Mouse (Mus musculus) kidney, adult 9 months (tissue): Measurements from ENCODE around the gene Gm42906.

ENCODE experiments used
- DNase-seq: peaks from one replicate; pipeline ENCODE4 v3.0.0; 2022

Gene Gm42906

DNA sequence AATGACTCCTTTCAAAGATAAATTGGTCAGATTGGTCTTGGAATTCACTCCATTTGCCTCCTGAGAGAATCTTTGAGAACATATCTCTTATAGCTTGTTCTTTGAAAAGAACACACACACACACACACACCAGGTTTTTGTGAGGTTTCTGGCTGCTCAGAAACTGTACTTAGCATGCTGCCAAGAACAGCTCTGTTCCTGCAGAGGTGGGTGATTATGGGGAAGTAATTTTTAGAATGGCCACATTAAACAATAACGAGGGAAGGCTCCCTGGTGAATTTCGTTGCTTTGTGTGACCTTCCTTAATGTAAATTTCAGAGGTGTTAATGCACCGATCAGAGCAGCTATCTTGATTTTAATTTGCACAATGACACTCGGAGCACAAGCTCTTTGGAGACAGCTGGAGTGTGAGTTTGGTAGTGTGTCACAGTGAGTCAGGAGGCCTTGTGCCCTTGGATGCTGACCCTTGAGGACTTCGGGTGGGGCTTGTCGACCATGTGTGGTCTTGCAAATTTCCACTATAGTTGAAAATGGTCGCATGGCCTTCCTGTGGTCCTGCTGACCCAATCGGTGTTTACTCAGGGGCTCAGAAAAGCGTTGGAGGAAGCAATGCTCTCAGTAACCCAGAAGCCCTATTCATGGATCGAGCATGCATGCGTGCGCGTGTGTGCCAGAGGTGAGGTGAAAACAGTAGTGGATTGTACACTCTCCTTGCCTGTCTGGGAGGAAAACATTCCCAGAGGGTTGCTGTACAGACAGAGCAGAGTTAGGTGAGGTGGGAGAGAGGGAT lies 407.7 kb downstream of the Gm42906 start:
- no peak for DNase-seq

DNA sequence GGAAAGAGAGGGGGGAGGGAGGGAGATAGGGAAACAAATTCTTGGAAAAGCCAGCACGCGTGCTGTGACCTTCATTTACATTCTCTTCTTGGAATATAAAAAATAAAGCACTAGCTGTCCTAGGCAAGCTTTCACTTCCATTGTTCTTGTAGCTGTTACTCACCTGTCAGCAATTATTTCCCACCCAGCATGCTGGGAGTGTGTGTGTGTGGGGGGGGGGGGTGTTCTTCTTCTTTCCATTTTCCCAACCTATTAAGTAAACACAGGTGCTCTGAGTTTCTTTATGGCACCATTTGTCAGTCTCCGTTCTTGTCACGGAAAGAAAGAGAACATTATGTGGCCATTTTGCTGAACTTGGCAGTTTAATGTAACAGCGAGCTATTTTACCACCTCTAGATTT lies 409.0 kb downstream of the Gm42906 start:
- DNase-seq: no peak

DNA sequence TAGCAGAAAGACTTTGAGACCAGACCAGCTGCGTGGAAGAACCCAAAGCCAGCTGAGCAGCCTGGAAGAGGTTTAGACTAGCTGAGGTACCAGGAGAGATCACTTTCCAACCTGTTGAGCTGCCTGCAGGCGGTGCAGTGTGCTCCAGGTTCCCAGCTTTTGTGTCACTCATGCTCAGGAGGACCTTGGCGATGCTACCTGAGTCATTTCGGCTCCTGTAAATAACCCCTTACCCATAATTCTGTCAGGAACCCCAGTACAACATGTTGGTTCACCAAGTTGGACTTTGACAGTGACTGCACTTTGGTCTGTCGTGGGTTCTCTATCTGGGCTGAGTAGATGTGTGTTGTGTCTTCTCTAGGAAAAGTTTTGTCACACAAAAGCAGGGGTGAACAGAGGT lies 409.5 kb downstream of the Gm42906 start:
- DNase-seq: peak; percentile 62
